Mouse (Mus musculus) left cerebral cortex, adult 18-20 months (tissue): ENCODE measurements around the gene Garnl3. TPM values are rescaled to one million over a fixed set of nuclear protein-coding genes. Genes with fewer than 3 reads are reported as not detected.
A peak's percentile ranks its signal among the peaks of the same experiment; 100 is the strongest.

ENCODE experiments used
- DNase-seq, 2 experiments: peaks; one replicate each; pipeline ENCODE4 v3.0.0; 2021 to 2022; ENCODE audit warnings: low spot score in 2 of 2, mixed read lengths in 1 of 2
- total RNA-seq, 2 experiments: library from RNA; stranded (reverse); gene quantifications; 2 replicates each; pipeline ENCODE4 v1.2.3; 2021

The Garnl3 gene
- total RNA-seq, 2 experiments from 2014 or later: 111 to 112 TPM

DNA sequence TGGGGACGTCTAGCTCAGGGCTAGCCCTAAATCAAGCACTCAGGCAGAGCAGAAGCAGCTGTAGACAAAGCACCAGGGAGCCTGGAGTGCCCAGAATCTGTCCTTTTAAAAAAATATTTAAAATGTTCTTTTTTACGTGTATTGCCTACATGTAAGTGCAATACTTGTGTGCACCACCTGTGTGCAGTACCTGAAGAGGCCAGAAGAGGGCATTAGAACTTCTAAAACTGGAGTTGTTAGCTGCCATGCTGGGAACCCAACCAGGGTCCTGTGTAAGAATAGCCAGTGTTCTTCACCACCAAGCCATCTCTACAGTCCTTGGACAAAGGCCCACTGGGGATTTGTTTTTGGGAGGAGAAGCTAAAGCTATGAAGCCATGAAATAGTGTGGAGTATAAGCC lies 176.9 kb downstream of the Garnl3 start:
- no peak for DNase-seq

- no peak for DNase-seq
These were observed 184.0 kb downstream of the Garnl3 start for GRCm38 (mm10) chr2:32947454-32947853.

GRCm38 (mm10) chr2:32940483-32940882 lies 191.0 kb downstream of the Garnl3 start:
- no peak for DNase-seq

DNA sequence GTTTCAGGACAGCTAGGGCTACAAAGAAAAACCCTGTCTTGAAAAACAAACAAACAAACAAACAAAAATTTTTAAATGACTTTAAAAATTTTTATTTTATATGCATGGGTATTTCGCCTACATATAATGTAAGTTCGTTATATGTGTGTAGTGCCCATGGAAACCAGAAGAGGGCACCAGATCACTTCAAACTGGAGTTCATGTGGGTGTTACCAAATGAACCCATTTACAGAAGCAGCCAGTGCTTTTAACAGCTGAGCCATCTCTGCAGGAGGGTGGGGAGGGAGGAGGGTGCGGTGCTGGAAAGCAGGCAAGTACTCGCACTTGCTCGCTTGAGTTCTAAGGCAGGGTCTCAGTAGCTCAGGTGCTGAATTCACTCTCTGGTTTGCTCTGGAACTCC lies 192.0 kb downstream of the Garnl3 start:
- peak in 1 of 2 experiments; percentile 54 for DNase-seq

GRCm38 (mm10) chr2:32938741-32939140 lies 192.7 kb downstream of the Garnl3 start:
- DNase-seq: no peak

Other genes starting within 250 kb of the Garnl3 start
- gene Rpl12, start 170.1 kb downstream of the Garnl3 start, total RNA-seq: 100 to 1,000 TPM; 114 to 120 TPM
- 10 to 100 TPM; 38.7 to 44.6 TPM for gene Lrsam1, start 170.0 kb downstream of the Garnl3 start, total RNA-seq
- 10 to 100 TPM; 24.0 to 26.1 TPM for gene Slc2a8, start 149.6 kb downstream of the Garnl3 start, total RNA-seq
- 1 to 10 TPM; 2.5 TPM for gene Angptl2, start 84.4 kb upstream of the Garnl3 start, total RNA-seq
- 10 to 100 TPM; 63.7 to 63.9 TPM for gene Ralgps1, start 239.8 kb upstream of the Garnl3 start, total RNA-seq